Mouse (Mus musculus) kidney, postnatal 0 days (tissue): ENCODE results near the gene Sec61b. TPM values are rescaled to one million over a fixed set of nuclear protein-coding genes. Genes with fewer than 3 reads are reported as not detected.

ENCODE experiments used
- ATAC-seq: fragments of 200-750 bp; cut with Nextera tagmentation; replicated peaks from 2 replicates; pipeline ENCODE4 v1.8.0; 2017; ENCODE audit warnings: low read depth, moderate number of reproducible peaks, moderate TSS enrichment, moderate library complexity; ENCODE audit not compliant: low FRiP score
- DNase-seq: peaks from one replicate; pipeline ENCODE4 v3.0.0-alpha.2; 2016; ENCODE audit warnings: low spot score
- H3K27ac ChIP-seq: fragments of 300-500 bp; sonication (generic); 2 replicates; pipeline ENCODE4 v1.5.1; 2014; ENCODE audit warnings: mild to moderate bottlenecking
- H3K27me3 ChIP-seq: fragments of 300-500 bp; sonication (generic); 2 replicates; pipeline ENCODE4 v1.6.1; 2014; ENCODE audit warnings: low read length, mixed read lengths; ENCODE audit not compliant: insufficient read depth
- H3K36me3 ChIP-seq: fragments of 300-500 bp; sonication (generic); 2 replicates; pipeline ENCODE4 v1.6.1; 2014; ENCODE audit warnings: low read length, mixed read lengths; ENCODE audit not compliant: insufficient read depth
- H3K4me1 ChIP-seq: fragments of 300-500 bp; sonication (generic); replicated peaks from 2 replicates; pipeline ENCODE4 v1.6.1; 2014; ENCODE audit warnings: antibody characterized with exemption, low read length, mixed read lengths; ENCODE audit not compliant: insufficient read depth
- H3K4me2 ChIP-seq: fragments of 300-500 bp; sonication (generic); 2 replicates; pipeline ENCODE4 v1.6.1; 2014; ENCODE audit warnings: mild to moderate bottlenecking, low read length, moderate library complexity, mixed read lengths
- H3K4me3 ChIP-seq: fragments of 300-500 bp; sonication (generic); replicated peaks from 2 replicates; pipeline ENCODE4 v1.5.1; 2014; ENCODE audit warnings: low read depth, low read length
- H3K9ac ChIP-seq: fragments of 300-500 bp; sonication (generic); 2 replicates; pipeline ENCODE4 v1.6.1; 2014; ENCODE audit warnings: low read depth, low read length
- H3K9me3 ChIP-seq: fragments of 300-500 bp; sonication (generic); replicated peaks from 2 replicates; pipeline ENCODE4 v1.6.1; 2016; ENCODE audit warnings: low read length, inconsistent platforms, mixed read lengths
- CTCF ChIP-seq: IDR thresholded peaks from 2 replicates; pipeline ENCODE4 v1.5.1; 2016; ENCODE audit warnings: antibody characterized with exemption, low read depth, mild to moderate bottlenecking, moderate library complexity
- WGBS: fragments of 180-500 bp; shearing (Covaris S2); extraction: QIAGEN DNeasy Blood & Tissue Kit; methylation state at CpG from one replicate; pipeline ENCODE4 v1.1.7; 2014; 5-methylcytosine and 5-hydroxymethylcytosine counted together
- polyA plus RNA-seq: library from polyadenylated mRNA; unstranded; fragments of >200 nt; fragmentation: Nextera tagmentation; extraction: Ambion mirVana; gene quantifications from 2 replicates; pipeline ENCODE4 v1.2.1, GENCODE M21; 2015

Gene Sec61b
- polyA plus RNA-seq, 1 experiment from 2014 or later: 445 TPM

GRCm38 (mm10) chr4:47520076-47520475 is 45.6 kb downstream of the Sec61b start:
- Histone ChIP-seq H3K27me3 (no peaks in the 10 kb centered on the region), H3K4me1 (no peaks in the 10 kb centered on the region), H3K4me2 (no peak overlapping the region), H3K9ac (no peak overlapping the region), H3K9me3 (no peaks in the 10 kb centered on the region), H3K4me3 (no peak overlapping the region), H3K27ac (no peak overlapping the region), H3K36me3 (no peaks in the 10 kb centered on the region)
- no peak for TF ChIP-seq CTCF
- ATAC-seq: no peak
- WGBS: 51% methylated on average over 4 of the region's 4 CpGs
- DNase-seq: no peak

- H3K4me2 ChIP-seq: no peak overlapping the region
- WGBS: 68% methylated on average over 6 of the region's 6 CpGs
- H3K36me3 ChIP-seq: no peaks in the 10 kb centered on the region
- no peak overlapping the region for H3K9ac ChIP-seq
- H3K9me3 ChIP-seq: no peaks in the 10 kb centered on the region
- no peaks in the 10 kb centered on the region for H3K4me1 ChIP-seq
- TF ChIP-seq CTCF: peak; percentile 79
- no peak overlapping the region for H3K4me3 ChIP-seq
- no peak overlapping the region for H3K27ac ChIP-seq
- no peak for ATAC-seq
- DNase-seq: peak; percentile 85
- H3K27me3 ChIP-seq: no peaks in the 10 kb centered on the region
Observed at GRCm38 (mm10) chr4:47521884-47522605, 47.6 kb downstream of the Sec61b start.

- TF ChIP-seq CTCF: no peak
- no peak for ATAC-seq
- no peak overlapping the region for H3K27ac ChIP-seq
- H3K9me3 ChIP-seq: no peaks in the 10 kb centered on the region
- no peak overlapping the region for H3K9ac ChIP-seq
- H3K4me1 ChIP-seq: no peaks in the 10 kb centered on the region
- H3K36me3 ChIP-seq: no peaks in the 10 kb centered on the region
- H3K4me2 ChIP-seq: no peak overlapping the region
- 80% methylated on average over 4 of the region's 4 CpGs for WGBS
- no peak overlapping the region for H3K4me3 ChIP-seq
- no peak for DNase-seq
- no peaks in the 10 kb centered on the region for H3K27me3 ChIP-seq
Observed at GRCm38 (mm10) chr4:47529866-47530265, 55.4 kb downstream of the Sec61b start.

Other genes with a start within 250 kb of the Sec61b start
- 25.9 and 26.2 TPM in 2 replicates for gene Tgfbr1, start 121.4 kb upstream of the Sec61b start, polyA plus RNA-seq
- 48.1 and 53.1 TPM in 2 replicates for gene Alg2, start 325 bp upstream of the Sec61b start, polyA plus RNA-seq